Mouse (Mus musculus): Measurements from ENCODE around the gene Kctd19. TPM values are rescaled to one million over a fixed set of nuclear protein-coding genes. Genes with fewer than 3 reads are reported as not detected.

Gene Kctd19
- not detected in 2 replicates for polyA plus RNA-seq (2021; fragmentation: Nextera tagmentation)
- long read RNA-seq, experiment 1, result 0 reads
- long read RNA-seq, experiment 2, result 0 reads

DNA sequence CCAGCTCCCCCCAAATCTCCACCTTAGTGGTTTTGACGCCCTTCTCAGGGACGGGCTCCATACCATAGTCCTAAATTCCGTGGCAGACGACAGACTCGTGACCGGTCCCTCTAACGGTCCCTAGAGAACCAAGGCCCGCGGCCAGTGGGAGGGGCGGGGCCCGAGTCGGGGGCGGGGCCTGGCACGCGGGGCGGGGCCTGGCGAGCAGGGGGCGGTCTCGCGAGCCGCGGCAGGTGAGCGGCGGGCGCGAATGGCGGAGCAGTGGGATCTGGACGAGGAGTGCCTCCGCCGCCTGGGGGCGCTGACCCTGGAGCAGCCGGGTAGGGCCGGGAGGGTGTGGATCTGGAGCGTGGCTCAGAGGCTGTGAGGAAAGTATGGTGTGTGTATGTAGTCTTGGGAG lies at the start of gene Kctd19, which contains the start of gene Lrrc36:
Gene Kctd19, minus strand, starts transcription at position 112 of the 400 bp plus-strand sequence.
Gene Lrrc36, plus strand, starts transcription at position 181 of the 400 bp plus-strand sequence.

DNA sequence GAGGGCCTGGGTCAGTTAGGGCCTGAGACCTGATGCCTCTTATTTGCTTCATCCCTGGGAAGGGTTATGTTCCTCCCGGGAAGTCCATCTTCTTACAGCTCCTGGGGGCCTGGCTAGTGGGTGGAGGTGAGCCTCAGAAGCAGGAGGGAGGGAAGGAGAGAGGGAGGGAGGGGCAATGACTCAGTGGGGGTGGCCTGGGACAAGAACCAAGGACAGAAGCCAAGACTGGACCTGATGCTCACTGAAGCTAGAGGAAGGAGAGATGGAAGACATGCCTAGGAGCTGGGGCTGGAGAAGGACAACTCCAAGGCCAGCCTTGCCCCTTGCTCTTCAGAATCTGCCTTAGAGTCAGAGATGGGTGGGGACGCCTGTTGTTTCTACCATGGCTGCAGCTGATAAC lies 40.3 kb downstream of the Kctd19 start, which contains the start of gene Plekhg4:
Gene Plekhg4, plus strand, starts transcription at position 243 of the 400 bp plus-strand sequence.

DNA sequence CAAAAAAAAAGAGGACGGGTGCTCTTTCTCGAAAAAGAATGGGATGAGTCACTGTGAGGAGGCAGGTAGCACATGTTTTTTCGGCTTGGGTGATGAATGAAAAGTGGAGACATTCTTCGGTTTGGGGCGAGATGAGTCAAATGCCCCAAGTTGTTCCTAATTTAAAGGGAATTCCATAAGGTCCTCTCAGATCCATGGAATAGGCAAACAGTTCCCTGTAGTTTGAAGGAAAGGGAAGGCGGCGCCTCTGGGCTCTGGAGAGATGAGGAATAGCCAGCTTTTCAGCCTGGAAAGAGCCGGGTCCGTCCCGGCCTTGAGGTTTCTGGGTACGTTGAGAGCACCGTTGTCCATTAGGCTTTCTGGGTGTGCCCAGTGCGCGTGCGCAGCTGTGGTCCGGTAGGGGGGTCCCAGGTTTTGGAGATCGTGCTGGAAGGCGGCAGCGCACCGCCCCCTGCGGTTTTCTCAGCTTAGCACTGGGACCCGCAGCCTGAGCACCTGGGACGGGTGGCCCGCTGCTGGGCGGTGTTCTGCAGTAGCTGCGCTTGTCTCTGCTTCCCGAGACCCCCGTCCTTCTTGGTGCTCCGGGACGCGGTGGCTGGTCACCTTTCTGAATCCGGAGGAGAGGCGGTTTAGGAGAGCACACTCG lies 64.7 kb downstream of the Kctd19 start, which contains the start of gene Slc9a5:
Gene Slc9a5, plus strand, starts transcription at position 394 of the 646 bp plus-strand sequence.

GRCm38 (mm10) chr8:105347428-105348221 lies 65.7 kb downstream of the Kctd19 start, which contains the start of gene Fhod1:
Gene Fhod1 (minus strand): TSS chr8:105347953.

Other genes with a start within 250 kb of the Kctd19 start
- 8.5 and 10.8 TPM in 2 replicates for gene Cbfb, start 242.8 kb downstream of the Kctd19 start, polyA plus RNA-seq (2021; fragmentation: Nextera tagmentation)
- 22.2 and 27.3 TPM in 2 replicates for gene D230025D16Rik, start 188.4 kb downstream of the Kctd19 start, polyA plus RNA-seq (2021; fragmentation: Nextera tagmentation)
- 3.3 and 4.8 TPM in 2 replicates for gene B3gnt9, start 158.3 kb downstream of the Kctd19 start, polyA plus RNA-seq (2021; fragmentation: Nextera tagmentation)
- 8.4 and 9.6 TPM in 2 replicates for gene Tradd, start 148.9 kb downstream of the Kctd19 start, polyA plus RNA-seq (2021; fragmentation: Nextera tagmentation)
- 1.7 and 2.3 TPM in 2 replicates for gene Fbxl8, start 148.9 kb downstream of the Kctd19 start, polyA plus RNA-seq (2021; fragmentation: Nextera tagmentation)
- 3.0 and 10.1 TPM in 2 replicates for gene Hsf4, start 143.7 kb downstream of the Kctd19 start, polyA plus RNA-seq (2021; fragmentation: Nextera tagmentation)
- gene Nol3, start 137.4 kb downstream of the Kctd19 start, polyA plus RNA-seq (2021; fragmentation: Nextera tagmentation), result 24.6 and 25.1 TPM in 2 replicates
- 11.4 and 13.1 TPM in 2 replicates for gene 4931428F04Rik, start 123.6 kb downstream of the Kctd19 start, polyA plus RNA-seq (2021; fragmentation: Nextera tagmentation)
- gene Exoc3l, start 117.4 kb downstream of the Kctd19 start, polyA plus RNA-seq (2021; fragmentation: Nextera tagmentation), result 3.5 and 4.2 TPM in 2 replicates
- 6.2 and 34.8 TPM in 2 replicates for gene E2f4, start 115.8 kb downstream of the Kctd19 start, polyA plus RNA-seq (2021; fragmentation: Nextera tagmentation)
- 0.30 and 0.51 TPM in 2 replicates for gene Elmo3, start 107.9 kb downstream of the Kctd19 start, polyA plus RNA-seq (2021; fragmentation: Nextera tagmentation)
- 0.59 and 0.69 TPM in 2 replicates for gene Lrrc29, start 87.2 kb downstream of the Kctd19 start, polyA plus RNA-seq (2021; fragmentation: Nextera tagmentation)
- 107 and 111 TPM in 2 replicates for gene Tmem208, start 87.1 kb downstream of the Kctd19 start, polyA plus RNA-seq (2021; fragmentation: Nextera tagmentation)
- gene Fhod1, start 65.5 kb downstream of the Kctd19 start, polyA plus RNA-seq (2021; fragmentation: Nextera tagmentation), result 0.18 and 0.25 TPM in 2 replicates
- 2.7 and 6.3 TPM in 2 replicates for gene Slc9a5, start 64.7 kb downstream of the Kctd19 start, polyA plus RNA-seq (2021; fragmentation: Nextera tagmentation)
- not detected in 2 replicates for gene Plekhg4, start 40.2 kb downstream of the Kctd19 start, polyA plus RNA-seq (2021; fragmentation: Nextera tagmentation)
- gene Lrrc36, start 69 bp upstream of the Kctd19 start, polyA plus RNA-seq (2021; fragmentation: Nextera tagmentation), result 0.18 TPM in 1 of 2 replicates, not detected in the other
- 48.4 and 62.7 TPM in 2 replicates for gene Tppp3, start 58.0 kb upstream of the Kctd19 start, polyA plus RNA-seq (2021; fragmentation: Nextera tagmentation)
- 21.7 and 24.6 TPM in 2 replicates for gene Zdhhc1, start 83.4 kb upstream of the Kctd19 start, polyA plus RNA-seq (2021; fragmentation: Nextera tagmentation)
- not detected in 2 replicates for gene Hsd11b2, start 105.3 kb upstream of the Kctd19 start, polyA plus RNA-seq (2021; fragmentation: Nextera tagmentation)
- 129 and 234 TPM in 2 replicates for gene Atp6v0d1, start 152.5 kb upstream of the Kctd19 start, polyA plus RNA-seq (2021; fragmentation: Nextera tagmentation)
- 28.9 and 32.8 TPM in 2 replicates for gene Ripor1, start 191.8 kb upstream of the Kctd19 start, polyA plus RNA-seq (2021; fragmentation: Nextera tagmentation)
- gene Ctcf, start 223.1 kb upstream of the Kctd19 start, polyA plus RNA-seq (2021; fragmentation: Nextera tagmentation), result 23.1 TPM in 2 replicates
- gene Agrp, start 223.9 kb upstream of the Kctd19 start, polyA plus RNA-seq (2021; fragmentation: Nextera tagmentation), result 0.31 and 0.59 TPM in 2 replicates

Measured in left cerebral cortex, adult 6 months (tissue).